Mouse (Mus musculus) inflammation-experienced regulatory T-cells (primary cell): Measurements from ENCODE around the gene Slc38a9. TPM values are rescaled to one million over a fixed set of nuclear protein-coding genes. Genes with fewer than 3 reads are reported as not detected.

Experiments
- polyA plus RNA-seq, 2 experiments: library from polyadenylated mRNA; unstranded; fragments of 100-300 nt; shearing (Covaris generic); gene quantifications; one replicate each; pipeline ENCODE4 v1.2.1; 2017

The Slc38a9 gene
- 10 to 100 TPM; 36.0 to 40.7 TPM for polyA plus RNA-seq

GRCm38 (mm10) chr13:112660574-112661381 is at the start of gene Slc38a9:
Gene Slc38a9, plus strand, starts transcription at chr13:112660751.

GRCm38 (mm10) chr13:112652205-112652604 is 8.3 kb upstream of the Slc38a9 start, which contains the start of gene Ddx4:
Gene Ddx4, minus strand, starts transcription at chr13:112652475.

Other genes starting within 250 kb of the Slc38a9 start
- gene Il6st, start 196.7 kb upstream of the Slc38a9 start, polyA plus RNA-seq, result 100 to 1,000 TPM; 110 to 156 TPM
- under 1 TPM; 0.23 to 0.72 TPM for gene Il31ra, start 66.4 kb upstream of the Slc38a9 start, polyA plus RNA-seq
- not detected for gene Ddx4, start 8.3 kb upstream of the Slc38a9 start, polyA plus RNA-seq
- gene Plpp1, start 140.0 kb downstream of the Slc38a9 start, polyA plus RNA-seq, result 1 to 10 TPM; 2.4 to 4.9 TPM